Mouse (Mus musculus) gonadal fat pad, adult 2 months (tissue): ENCODE measurements around the gene Rasl11a. TPM values are rescaled to one million over a fixed set of nuclear protein-coding genes. Genes with fewer than 3 reads are reported as not detected.
"Not testable (repeated sequence)": the region's sequence is repeated elsewhere in the genome, so short reads cannot be mapped to it uniquely, and the experiment has no call there.

Experiments
- DNase-seq: peaks from one replicate; pipeline ENCODE4 v3.0.0-alpha.2; 2012; ENCODE audit warnings: low read depth
- polyA plus RNA-seq: library from polyadenylated mRNA; depleted of rRNA; stranded (reverse); fragments of >200 nt; gene quantifications from 2 replicates; pipeline ENCODE4 v1.2.3, GENCODE M21; 2012; rRNA removed

Rasl11a gene
- polyA plus RNA-seq, 1 experiment = 9.1 TPM

- DNase-seq = no peak
Measured at GRCm38 (mm10) chr5:146893478-146894182, 48.8 kb downstream of the Rasl11a start.

DNA sequence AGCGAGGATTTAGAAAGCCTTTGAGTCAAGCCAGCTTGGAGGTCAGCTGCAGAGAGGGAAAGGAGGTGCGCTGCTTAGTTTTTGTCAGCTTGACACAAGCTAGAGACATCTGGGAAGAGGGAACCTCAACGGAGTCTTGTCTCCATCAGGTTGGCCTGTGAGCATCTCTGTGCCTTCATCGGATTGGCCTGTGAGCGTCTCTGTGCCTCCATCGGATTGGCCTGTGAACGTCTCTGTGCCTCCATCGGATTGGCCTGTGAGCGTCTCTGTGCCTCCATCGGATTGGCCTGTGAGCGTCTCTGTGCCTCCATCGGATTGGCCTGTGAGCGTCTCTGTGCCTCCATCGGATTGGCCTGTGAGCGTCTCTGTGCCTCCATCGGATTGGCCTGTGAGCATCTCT, 50.8 kb downstream of the Rasl11a start:
- not testable (repeated sequence) for DNase-seq

DNA sequence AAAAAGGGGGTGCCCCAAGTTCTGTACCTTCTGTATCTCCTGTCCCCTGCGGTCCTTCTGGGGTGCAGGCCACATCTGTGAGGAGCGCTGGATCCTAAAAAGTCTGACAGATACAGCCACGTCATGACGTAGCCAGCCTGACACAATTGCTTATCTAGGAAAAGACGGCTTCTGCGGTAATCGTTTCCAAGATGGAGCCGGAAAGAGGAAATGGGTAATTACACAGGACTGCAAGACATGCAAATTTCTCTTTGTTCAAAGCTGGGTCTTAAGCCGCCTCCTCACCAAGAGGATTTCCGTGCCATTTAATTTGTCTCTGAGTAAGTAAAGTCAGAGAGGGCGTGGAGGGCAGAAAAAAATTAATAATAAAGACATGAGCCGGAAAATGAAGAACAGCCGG, 52.1 kb downstream of the Rasl11a start:
- no peak for DNase-seq

Other genes starting within 250 kb of the Rasl11a start
- 17.7 and 20.0 TPM in 2 replicates for gene Usp12, start 50.1 kb upstream of the Rasl11a start, polyA plus RNA-seq
- 88.2 and 114 TPM in 2 replicates for gene Rpl21, start 12.2 kb upstream of the Rasl11a start, polyA plus RNA-seq
- 36.9 and 39.2 TPM in 2 replicates for gene Gtf3a, start 103.6 kb downstream of the Rasl11a start, polyA plus RNA-seq
- 10.5 and 10.7 TPM in 2 replicates for gene Mtif3, start 118.7 kb downstream of the Rasl11a start, polyA plus RNA-seq
- 22.2 and 31.0 TPM in 2 replicates for gene Lnx2, start 231.5 kb downstream of the Rasl11a start, polyA plus RNA-seq
- 67.7 and 69.9 TPM in 2 replicates for gene Polr1d, start 232.0 kb downstream of the Rasl11a start, polyA plus RNA-seq